Comparison of ENCODE assay signal across 8 mouse cellular contexts in the genomic region with DNA sequence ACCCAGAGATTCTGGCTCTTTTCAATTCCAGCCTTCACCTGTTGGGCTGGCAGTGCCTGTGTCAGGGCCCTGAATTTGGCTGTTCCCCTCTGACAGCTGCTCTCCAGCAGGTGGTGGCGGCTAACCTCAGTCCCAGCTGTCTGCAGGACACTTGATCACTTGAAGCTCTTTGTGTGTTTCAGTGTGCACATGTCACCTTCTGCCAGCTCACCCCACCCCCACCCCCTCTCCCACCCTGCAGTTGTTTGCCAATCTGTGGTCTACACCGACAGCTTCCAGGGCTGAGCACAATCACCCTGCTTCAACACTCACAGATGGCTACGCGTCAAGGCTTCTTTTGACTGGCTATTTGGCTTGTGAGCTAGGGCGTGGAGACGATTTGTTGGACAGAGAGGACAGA.
DNase-seq lines count a peak whose midpoint lies in the region; ATAC-seq lines count a peak whose summit lies in the region.

No protein-coding gene starts in this region.

- H3K27me3 ChIP-seq in forebrain, embryonic 16.5 days (replicated peaks; ENCODE audit: control insufficient read depth, insufficient read depth, low read length) = no peaks in the 10 kb centered on the region; the same call in 1 of the 2 replicates
- H3K27me3 ChIP-seq in midbrain, embryonic 11.5 days (ENCODE audit: control insufficient read depth, insufficient read depth, low read length) = peaks cover 15% of the 10 kb centered on the region; the same call in 1 of the 2 replicates

- 0 out of 2 replicates have a peak overlapping the region, but pooled peaks have one; percentile 23 for H3K27ac ChIP-seq in forebrain, embryonic 16.5 days (ENCODE audit: low read length)
- peak overlapping the region; percentile 80 for H3K27ac ChIP-seq in midbrain, embryonic 11.5 days (ENCODE audit: low read depth, low read length)

- no peaks in the 10 kb centered on the region for H3K36me3 ChIP-seq in forebrain, embryonic 16.5 days (ENCODE audit: control insufficient read depth, insufficient read depth)
- no peaks in the 10 kb centered on the region for H3K36me3 ChIP-seq in midbrain, embryonic 11.5 days (ENCODE audit: control insufficient read depth, insufficient read depth, low read length)

- DNase-seq in Muller cell, postnatal 12 days (ENCODE audit: inconsistent ontology term) = peak; percentile 87
- peak; percentile 57 for DNase-seq in cerebellum, adult 11 months
- peak; percentile 88 for DNase-seq in midbrain, embryonic 11.5 days (ENCODE audit: low spot score, missing footprints)
- DNase-seq in thymus, postnatal 36 days = peak; percentile 40 to 69
- DNase-seq in lung, postnatal 14 days = no peak
- no peak for DNase-seq in adrenal gland, adult 18-20 months (ENCODE audit: low spot score in 2 of 2)
- DNase-seq in adrenal gland, postnatal 25 days = no peak

- 25% methylated on average over 6 of the region's 6 CpGs for WGBS in forebrain, embryonic 16.5 days
- WGBS in midbrain, embryonic 11.5 days = 46% methylated on average over 6 of the region's 6 CpGs

- no peak overlapping the region for H3K9ac ChIP-seq in forebrain, embryonic 16.5 days (replicated peaks; ENCODE audit: low read depth, low read length)
- H3K9ac ChIP-seq in midbrain, embryonic 11.5 days (ENCODE audit: low read length) = no peak overlapping the region

- ATAC-seq in forebrain, embryonic 16.5 days = peak; percentile 83
- ATAC-seq in midbrain, embryonic 11.5 days (ENCODE audit: low FRiP score) = peak; percentile 84

- H3K4me3 ChIP-seq in forebrain, embryonic 16.5 days (replicated peaks; ENCODE audit: low read length) = no peak overlapping the region
- H3K4me3 ChIP-seq in midbrain, embryonic 11.5 days (ENCODE audit: low read depth, low read length) = no peak overlapping the region

- H3K9me3 ChIP-seq in forebrain, embryonic 16.5 days (ENCODE audit: control insufficient read depth, low read length) = no peaks in the 10 kb centered on the region
- H3K9me3 ChIP-seq in midbrain, embryonic 11.5 days (ENCODE audit: control insufficient read depth, low read length) = no peaks in the 10 kb centered on the region

- no peak overlapping the region for H3K4me2 ChIP-seq in forebrain, embryonic 16.5 days (ENCODE audit: low read length)
- no peak overlapping the region for H3K4me2 ChIP-seq in midbrain, embryonic 11.5 days

- H3K4me1 ChIP-seq in forebrain, embryonic 16.5 days (replicated peaks; ENCODE audit: control insufficient read depth, insufficient read depth, low read length) = peaks cover 2% of the 10 kb centered on the region; the same call in 1 of the 2 replicates
- peaks cover 6% of the 10 kb centered on the region; the same call in 1 of the 2 replicates for H3K4me1 ChIP-seq in midbrain, embryonic 11.5 days (ENCODE audit: control insufficient read depth, insufficient read depth, low read length)

Comparison
In these comparisons a context has a peak if more than half of its experiments do, and no peak if none do; other contexts are left out.
1. DNase-seq: peak in Muller cell, postnatal 12 days (single experiment), cerebellum, adult 11 months (single experiment), midbrain, embryonic 11.5 days (single experiment) and thymus, postnatal 36 days (2 of 2); none in lung, postnatal 14 days (single experiment), adrenal gland, adult 18-20 months (0 of 2) and adrenal gland, postnatal 25 days (single experiment).